Mouse (Mus musculus) cerebellum, postnatal 14 days (tissue): ENCODE results near the gene Cog1.
A peak's percentile ranks its signal among the peaks of the same experiment; 100 is the strongest.

Experiments
- DNase-seq, 2 experiments: peaks; one replicate each; pipeline ENCODE4 v3.0.0; 2021; ENCODE audit warnings: mixed read lengths in 2 of 2

Gene Cog1

DNA sequence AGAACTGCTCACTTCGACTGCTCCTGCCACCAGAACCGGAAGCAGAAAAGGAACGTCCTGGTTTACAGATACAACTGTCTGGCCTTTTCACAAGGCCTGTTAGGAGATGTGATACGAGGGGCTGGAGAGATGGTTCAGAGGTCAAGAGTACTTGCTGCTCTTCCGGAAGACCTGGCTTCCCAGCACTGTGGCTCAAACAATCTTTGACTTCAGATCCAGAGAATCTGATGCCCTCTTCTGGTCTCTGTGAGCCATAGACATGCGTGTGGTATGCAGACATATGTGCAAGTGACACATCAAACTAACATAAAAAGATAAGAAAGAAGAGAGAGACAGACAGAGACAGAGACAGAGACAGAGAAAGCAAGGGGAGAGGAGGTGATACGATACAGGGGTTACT lies 16.7 kb upstream of the Cog1 start:
- no peak for DNase-seq

DNA sequence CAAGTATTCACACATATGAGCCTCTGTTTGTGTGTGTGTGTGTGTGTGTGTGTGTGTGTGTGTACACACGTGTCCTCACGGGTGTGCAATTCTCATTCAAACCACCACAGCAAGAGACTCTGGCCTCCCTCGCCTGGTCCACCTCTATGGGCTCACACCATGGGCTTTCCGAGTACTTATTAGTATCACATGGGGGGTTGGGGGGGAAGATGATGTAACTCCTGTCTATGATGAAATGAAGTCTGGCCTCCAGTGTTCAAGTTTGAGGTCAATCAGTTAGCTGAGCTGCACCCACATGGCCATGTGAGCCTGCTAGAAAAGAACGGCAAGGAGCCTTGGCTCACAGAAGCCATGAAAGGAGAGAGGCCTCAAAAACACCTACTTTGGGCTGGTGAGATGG lies 15.6 kb upstream of the Cog1 start:
- DNase-seq = no peak

DNA sequence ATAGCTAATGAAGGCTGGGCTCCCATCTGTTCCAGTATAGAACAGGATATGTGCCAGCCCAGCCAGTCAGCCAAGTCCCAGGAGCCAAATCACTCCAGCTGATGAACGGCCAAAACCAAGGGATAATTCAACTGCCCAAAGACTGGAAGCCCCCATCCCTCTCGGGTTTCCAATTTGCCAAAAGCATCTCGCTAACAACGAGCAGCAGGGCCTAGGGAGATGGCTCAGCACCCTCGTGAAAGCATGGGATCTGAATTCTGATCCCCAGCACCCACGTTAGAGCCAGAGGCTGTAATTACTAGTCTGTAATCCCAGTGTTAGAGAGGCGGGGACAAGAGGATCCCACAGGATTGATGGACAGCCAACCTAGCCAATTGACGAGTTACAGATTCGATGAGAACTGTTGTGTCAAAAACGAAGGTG lies 14.3 kb upstream of the Cog1 start:
- peak; percentile 66 to 73 for DNase-seq

DNA sequence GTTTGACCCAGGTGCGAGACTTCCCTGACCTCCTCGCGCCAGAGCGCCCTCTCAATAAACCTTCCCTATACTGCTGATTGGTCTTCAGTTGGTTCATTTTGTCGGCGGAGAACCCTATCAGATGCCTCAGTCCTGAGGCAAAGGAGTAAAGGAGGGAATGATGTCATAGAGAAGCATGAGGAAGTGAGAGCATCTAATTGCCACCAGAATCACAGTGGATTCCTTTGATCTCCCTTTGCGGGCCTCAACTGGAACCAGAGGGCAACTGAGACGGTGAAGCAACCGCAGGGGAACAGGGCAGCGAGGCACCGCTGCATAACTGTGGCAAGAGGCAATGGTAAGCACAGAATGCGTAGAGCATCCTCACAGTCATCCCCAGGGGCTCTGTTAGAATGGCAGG lies 10.3 kb upstream of the Cog1 start:
- no peak for DNase-seq

DNA sequence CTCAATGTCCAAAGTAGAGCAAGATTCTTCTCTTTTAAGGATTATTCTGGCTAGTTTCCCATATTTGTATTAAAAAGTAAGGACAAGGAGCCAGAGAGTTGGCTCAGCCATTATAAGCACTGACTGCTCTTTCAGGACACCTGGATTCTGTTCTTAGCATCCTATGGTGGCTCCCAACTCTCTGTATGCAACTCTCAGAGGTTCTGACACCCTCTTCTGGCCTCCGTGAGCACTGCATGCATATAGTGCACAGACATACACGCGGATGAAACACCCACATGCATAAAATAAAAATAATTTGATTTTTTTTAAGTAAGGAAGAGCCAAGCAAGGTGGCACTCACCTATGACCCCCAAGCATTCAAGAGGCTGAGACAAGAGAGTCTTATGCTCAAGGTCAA lies 3.8 kb upstream of the Cog1 start:
- no peak for DNase-seq

DNA sequence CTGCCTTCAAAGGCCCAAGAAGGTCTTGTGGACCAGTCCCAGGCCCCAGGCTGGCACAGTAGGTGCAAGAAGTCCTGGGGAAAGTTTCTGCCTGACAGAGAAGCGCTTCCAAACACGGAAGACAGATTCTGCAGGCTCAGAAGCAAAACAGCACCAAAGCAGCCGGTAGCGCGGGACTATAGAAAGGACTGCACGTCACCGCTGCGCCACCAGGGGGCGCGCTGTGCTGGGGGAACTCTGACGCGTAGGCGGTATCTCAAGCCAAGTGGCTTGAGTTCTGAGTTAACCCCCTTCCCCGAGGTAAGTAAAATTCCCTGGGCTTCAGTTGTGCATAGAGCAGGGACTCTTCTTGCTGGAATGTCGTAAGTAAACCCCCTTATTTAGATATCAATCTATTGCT lies 817 bp upstream of the Cog1 start:
- peak; percentile 92 to 96 for DNase-seq

DNA sequence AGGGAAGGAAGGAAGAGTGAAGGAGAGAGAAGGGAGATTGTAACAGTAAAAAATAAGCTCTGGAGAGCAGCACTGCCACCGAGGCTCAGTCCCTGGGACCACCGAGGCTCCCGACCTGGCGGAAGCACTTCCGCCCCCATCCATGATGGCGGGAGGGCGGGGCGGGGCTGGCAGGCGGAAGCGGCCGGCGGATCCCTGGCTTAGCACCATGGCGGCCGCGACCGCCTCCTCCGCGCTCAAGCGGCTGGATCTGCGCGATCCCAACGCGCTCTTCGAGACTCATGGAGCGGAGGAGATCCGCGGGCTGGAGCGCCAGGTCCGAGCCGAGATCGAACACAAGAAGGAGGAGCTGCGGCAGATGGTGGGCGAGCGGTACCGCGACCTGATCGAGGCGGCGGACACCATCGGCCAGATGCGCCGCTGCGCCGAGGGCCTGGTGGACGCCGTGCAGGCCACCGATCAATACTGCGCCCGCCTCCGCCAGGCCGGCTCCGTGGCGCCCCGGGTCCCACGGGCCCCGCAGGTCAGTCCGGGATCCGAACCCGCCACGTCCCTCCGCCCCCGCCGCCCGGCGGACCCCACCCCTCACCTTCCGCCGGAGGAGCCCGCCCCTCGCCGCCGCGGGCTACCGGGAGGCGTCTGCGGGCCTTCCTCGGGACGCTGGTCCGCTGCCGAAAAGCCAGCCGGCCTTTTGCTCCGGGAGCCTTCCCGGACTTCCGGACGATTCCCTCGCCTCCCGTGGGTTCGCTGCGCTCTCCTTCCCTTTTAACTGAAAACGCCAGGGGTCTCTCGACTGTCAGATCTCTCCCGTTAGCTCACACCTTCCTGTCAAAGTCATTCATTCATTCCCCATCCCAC lies 613 bp downstream of the Cog1 start, which contains the start of gene Slc39a11:
Slc39a11 (minus strand) TSS at position 727 of the 858 bp plus-strand sequence.
- peak; percentile 84 to 85 for DNase-seq

DNA sequence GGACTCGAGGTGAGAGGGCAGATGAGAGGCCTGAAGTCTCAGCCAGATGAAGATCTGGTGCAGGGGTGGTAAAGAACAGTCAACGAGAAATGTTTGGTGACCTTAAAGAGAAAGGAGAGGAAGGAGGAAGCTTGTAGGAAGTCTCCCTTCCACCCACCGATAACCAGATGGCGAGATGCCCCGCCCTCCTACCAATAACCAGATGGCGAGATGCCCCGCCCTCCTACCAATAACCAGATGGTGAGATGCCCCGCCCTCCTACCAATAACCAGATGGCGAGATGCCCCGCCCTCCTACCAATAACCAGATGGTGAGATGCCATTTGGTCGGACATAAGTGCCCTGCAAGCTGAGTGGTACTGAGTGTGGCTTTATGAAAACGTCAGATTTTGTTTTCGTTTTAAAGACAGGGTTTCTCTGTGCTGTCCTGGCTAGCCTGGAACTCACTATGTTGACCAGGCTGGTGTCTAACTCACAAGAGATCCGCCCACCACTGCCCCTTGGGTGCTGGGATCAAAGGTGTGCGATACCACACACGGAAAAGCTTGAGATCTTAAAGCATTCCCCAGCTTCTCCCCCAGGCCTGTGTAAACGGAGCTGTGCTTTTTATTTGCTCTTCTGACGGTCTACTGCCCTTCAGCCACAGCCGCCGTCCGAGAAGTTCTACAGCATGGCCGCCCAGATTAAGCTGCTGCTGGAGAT lies 2.4 kb downstream of the Cog1 start:
- DNase-seq = peak; percentile 73 to 80

DNA sequence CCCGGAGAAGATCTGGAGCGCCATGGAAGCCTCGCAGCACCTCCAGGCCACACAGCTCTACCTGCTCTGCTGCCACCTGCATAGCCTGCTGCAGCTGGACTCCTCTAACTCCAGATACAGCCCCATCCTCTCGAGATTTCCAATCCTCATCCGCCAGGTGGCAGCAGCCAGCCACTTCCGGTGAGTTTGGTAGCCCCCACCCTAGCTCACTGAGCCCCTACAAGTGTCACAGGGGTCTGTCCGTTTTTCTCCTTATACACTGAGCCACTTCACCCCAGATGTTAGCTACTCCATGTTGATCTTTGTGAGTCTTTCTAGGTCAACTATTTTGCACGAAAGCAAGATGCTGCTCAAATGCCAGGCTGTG lies 2.9 kb downstream of the Cog1 start:
- DNase-seq = peak; percentile 75 to 87

DNA sequence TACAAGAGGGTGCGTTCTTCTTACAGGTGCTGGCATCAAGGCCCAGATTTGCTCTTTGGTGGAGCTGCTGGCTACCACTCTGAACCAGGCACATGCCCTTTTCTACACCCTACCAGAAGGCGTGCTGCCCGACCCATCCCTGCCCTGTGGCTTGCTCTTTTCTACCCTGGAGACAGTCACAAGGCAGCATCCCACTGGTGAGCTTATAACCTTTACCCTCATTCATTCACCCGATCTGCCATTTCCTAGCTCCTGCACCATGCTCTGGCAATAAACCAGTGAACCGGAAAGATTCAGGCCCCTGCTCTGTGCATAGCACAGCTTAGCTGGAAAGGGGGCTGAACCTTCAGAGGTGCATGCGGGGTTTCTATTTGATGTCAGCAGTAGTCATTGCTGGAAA lies 3.5 kb downstream of the Cog1 start:
- no peak for DNase-seq

DNA sequence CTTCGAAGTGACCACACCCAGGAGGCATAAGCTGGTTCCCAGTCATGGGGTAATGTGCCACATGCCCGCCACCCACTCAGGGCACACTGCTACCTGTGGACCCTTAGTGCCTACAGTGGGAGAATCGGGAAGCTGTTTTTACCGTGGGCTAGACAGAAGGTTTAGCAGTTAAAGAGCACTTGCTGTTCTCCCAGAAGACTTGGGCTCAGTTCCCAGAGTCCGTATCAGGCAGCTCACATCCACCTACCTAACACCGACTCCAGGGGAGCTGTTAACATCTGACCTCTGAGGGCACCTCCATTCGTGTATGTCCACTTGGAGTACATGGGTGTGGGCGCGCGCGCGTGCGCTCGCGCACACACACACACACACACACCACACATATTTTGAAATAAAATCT lies 5.1 kb downstream of the Cog1 start:
- no peak for DNase-seq

DNA sequence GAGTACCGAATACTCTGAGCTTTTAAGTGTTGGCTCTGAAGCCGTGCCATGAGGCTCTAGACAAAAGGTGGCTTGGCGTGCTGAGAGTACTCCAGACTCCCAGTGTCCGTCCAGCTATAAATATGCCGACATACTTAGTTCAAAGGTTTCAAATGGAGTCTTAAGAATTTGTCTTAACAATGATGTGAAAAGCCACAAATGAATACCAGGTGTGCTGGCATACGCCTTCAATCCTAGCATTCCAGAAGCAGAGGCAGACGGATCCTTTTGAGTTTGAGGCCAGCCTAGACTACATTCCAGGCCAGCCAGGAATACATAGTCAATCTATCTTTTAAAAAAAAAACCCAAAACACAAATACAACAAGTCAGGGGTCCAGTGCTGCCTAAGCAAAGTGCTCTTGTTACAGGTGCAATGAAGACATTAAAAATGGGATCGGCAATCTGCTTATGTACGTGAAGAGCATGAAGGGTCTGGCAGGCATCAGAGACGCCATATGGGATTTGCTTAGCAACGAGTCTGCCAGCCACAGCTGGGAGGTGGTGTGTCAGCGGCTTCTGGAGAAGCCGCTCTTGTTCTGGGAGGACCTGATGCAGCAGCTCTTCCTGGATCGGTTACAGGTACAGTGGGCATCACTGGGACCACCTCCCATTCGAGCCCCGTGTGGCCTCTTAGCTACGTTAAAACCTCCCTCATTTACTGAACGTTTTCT lies 5.7 kb downstream of the Cog1 start:
- peak; percentile 59 to 66 for DNase-seq

DNA sequence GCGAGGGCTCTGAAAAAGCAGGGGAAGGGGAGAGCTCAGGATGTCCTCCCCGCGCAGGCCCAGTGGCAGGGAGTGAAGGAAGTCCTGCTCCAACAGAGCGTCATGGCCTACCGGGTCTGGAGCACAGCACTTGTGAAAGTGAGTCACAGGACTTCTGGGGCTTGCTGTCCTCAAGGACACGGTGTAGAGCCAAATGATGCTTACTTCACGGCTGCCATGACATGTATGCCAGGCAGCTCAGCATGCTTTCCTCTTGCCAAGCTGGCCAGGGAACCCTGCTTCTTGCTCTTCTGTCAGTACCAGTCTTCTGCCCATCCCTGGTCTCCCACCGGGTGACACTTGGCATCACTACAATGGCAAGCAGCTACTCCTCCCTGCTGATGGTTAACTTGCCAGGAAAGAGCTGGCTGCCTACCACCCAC lies 7.6 kb downstream of the Cog1 start:
- DNase-seq = peak; percentile 89 to 97

DNA sequence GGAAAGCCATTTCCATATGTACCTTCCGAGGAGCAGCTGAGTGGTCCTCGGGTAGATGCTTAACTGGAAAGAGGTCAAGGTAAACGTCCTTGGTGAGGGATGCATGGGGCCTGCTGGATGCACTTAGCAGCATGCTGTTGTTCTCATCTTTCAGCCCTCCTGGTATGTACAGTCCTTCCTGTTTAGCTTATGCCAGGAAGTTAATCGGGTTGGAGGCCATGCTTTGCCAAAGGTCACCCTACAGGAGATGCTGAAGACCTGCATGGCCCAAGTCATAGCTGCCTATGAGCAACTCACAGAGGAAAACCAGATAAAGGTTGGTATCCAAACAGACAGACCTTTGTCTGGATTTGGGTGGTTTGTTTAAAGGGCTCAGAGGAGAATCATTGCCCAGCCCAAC lies 8.3 kb downstream of the Cog1 start:
- DNase-seq = no peak

DNA sequence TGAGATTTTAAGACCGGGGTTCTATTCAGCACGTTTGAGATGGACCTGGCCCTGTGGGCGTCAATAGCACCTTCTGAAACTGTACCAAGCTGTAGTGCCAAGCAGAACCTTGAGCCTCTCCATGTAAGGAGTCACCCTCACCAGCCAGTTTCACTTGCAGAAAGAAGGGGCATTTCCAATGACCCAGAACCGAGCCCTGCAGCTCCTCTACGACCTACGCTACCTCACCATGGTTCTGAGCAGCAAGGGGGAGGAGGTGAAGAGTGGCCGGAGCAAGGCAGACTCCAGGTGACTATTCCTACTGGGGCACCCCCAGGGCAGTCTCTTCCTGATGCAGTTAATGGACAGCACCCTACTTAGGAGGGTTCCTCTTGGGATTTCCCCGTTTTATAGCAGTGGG lies 9.3 kb downstream of the Cog1 start:
- no peak for DNase-seq

DNA sequence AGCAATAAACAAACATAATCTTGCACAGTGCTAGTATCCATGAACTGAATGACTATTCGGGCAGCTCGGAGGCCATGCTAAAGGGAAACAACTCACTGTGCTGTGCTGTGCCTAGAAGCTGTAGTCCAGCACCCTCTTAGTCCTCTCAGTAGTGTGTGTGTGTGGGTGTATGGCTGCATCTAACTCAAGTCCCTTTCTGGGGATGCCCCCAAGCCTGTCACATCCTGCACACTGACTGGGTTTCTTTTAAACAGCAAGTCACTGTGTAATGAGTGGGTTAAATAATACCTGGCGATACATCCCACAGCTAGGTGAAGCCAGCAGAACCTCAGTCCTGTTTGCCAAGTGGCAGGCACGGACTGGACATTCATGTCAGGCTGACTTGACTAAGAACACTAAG lies 9.8 kb downstream of the Cog1 start:
- DNase-seq = no peak

DNA sequence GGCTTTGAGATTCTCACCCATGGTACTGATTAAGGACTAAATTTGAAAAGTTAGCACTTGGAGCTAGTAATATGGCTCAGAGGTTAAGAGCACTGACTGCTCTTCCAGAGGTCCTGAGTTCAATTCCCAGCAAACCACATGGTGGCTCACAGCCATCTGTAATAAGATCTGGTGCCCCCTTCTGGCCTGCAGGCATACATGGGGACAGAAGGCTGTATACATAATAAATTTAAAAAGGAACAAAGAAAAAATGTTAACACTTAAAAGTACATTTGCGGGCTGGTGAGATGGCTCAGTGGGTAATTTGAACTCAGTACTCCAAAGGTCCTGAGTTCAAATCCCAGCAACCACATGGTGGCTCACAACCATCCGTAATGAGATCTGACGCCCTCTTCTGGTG lies 11.2 kb downstream of the Cog1 start:
- DNase-seq = peak in 1 of 2 experiments; percentile 37

DNA sequence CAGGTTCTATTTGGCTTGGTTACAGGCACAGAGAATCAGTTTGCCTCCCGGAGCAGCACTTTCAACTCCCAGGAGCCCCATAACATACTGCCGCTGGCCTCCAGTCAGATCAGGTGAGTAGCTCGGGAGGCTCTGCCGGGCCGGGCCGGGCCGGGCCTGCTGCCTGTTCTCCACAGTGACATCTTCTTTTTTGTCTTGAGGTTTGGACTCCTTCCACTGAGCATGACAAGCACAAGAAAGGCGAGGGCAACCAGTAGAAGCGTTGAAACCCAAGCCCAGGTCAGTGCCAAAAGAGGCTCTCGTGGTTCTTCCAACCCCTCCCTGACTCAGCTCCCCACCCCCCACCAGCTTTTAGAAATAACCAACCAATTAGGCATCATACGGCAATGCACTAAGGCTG lies 12.0 kb downstream of the Cog1 start:
- peak; percentile 57 to 67 for DNase-seq

DNA sequence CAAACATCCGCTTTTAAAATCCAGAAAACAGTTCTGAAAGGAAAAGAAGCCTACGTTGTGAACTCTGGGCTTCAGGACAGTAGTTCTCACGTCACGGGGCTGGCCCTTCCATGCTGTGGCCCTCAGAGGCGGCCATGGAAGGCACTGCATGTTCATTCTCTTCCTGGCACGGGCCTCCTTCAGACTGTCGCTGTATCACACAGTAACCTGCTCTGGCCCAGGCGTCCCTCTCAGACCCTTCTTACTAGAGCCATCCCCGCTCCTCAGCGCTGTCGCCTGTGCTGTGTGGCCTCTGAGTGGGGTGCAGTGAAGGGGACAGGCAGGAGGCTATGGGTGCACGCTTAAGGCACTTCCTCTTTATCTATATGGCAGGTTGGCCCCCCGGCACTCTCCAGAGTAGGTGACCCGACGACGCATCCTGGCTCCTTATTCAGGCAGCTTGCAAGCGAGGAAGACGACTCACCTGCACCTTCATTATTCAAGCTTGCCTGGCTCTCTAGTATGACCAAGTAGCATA lies 12.9 kb downstream of the Cog1 start:
- DNase-seq = peak in 1 of 2 experiments; percentile 38

DNA sequence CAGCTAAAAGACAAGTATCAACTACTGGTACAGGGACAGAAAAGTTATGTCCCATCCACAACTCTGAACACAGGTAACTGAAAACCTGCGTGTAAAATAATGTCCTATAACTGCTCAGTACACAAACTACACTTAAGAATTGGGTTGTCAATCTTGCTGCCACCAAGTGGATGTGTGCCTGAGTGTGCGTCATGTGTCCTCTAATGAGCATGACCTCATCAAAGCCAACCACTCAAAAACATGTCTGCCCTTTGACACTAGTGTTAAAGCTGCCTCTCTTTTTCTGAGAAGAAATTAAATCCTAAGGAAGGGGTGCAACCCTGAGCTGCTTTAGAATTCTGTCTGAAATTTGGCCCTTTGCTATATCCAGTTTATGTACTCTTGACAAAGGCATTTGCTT lies 15.3 kb downstream of the Cog1 start:
- no peak for DNase-seq

DNA sequence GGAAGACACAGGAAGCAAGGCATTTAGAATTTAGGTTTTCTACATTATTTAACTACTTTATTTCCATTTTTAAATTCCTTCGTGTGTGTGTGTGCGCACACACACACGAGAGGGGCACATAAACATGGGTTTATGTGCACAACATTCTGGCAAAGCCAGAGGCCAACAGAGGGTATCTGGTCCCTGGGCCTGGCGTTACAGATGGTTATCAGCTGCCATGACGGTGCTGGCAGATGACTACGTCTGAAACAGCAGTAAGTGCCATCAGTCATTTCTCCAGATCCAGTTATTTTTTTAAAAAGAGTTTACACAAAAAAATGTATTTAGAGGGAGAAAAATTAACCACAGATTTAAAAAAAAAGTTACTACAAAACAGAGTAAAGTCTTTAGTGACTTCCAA lies 17.2 kb downstream of the Cog1 start:
- no peak for DNase-seq

DNA sequence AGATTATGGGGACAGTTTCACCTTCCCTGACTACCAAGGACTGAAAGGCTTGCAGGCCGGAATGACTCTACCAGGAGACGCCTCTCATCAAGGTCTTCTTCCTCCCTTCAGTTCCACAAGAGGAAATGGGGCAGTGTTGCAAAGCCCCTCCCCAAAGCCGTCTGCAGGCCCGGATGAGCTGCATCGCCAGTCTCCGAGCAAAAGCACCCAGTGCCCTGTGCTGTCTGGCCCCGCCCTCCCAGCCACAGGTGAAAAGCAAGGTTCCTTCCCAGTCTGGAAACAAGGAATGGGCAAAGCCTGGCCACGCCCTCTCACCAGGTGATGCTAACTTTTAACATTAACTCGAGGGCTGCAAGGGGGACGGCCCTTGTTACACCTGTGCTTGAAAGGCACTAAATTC lies 17.7 kb downstream of the Cog1 start:
- DNase-seq = peak in 1 of 2 experiments; percentile 32

DNA sequence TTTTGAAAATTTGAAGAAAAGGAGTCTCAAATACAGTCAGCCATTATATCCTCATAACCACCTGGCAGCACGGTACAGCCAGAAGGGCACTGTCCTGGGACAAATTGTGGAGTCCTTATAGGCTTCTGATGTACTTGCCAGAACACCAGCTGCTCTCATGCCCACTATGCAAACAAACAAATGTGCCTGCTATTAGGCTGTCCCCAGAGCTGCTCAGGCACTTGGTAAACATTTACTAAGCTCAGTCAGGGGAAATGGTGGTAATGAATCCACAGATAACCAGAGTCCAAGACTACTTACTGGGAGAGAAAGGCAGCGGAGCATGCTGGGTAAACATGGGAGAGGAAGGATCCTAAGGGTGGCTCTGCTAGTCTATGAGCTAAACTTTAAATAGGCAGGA lies 18.2 kb downstream of the Cog1 start:
- DNase-seq = no peak
